Mouse (Mus musculus): ENCODE data around the gene Sec24b. TPM values are rescaled to one million over a fixed set of nuclear protein-coding genes. Genes with fewer than 3 reads are reported as not detected.

Gene Sec24b
- polyA plus RNA-seq, 1 experiment = 38.7 TPM

DNA sequence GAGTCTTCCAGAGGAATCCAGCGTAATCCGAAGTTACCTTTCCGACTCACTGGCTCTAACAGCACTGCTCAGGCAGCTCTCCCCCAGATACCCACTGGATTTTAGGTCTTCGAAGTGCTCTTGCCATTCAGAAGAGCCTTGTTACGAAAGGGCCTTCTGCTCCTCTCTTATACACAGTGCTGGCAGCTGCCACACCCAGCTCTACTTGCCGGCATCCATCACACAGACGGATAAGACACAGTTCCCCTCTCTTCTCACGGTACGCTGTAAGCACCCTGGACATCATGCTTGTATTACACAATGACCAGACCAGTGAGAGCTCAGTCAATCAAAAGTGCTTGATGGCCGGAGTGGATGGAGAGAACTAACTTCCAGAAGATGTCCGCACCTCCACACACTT, 79.6 kb downstream of the Sec24b start:
- Histone ChIP-seq H3K4me1 (ENCODE audit: control insufficient read depth, insufficient read depth, low read length) (no peaks in the 10 kb centered on the region), H3K27ac (ENCODE audit: insufficient read depth, low read depth, low read length) (no peak overlapping the region), H3K27me3 (replicated peaks; ENCODE audit: control insufficient read depth, insufficient read depth, low read length) (no peaks in the 10 kb centered on the region), H3K36me3 (ENCODE audit: control insufficient read depth, insufficient read depth, low read length) (peaks cover 2% of the 10 kb centered on the region), H3K4me3 (ENCODE audit: insufficient read depth, low read depth, low read length) (no peak overlapping the region)
- no peak for TF ChIP-seq CTCF (conservative IDR thresholded peaks at IDR 0.05; ENCODE audit: insufficient read depth, insufficient read length, low read depth, low read length)
- no peak for TF ChIP-seq POLR2A (IDR thresholded peaks at IDR 0.05; ENCODE audit: low read depth, low read length)
- no peak for DNase-seq
- 92% methylated on average over 11 of the region's 11 CpGs for WGBS

- no peaks in the 10 kb centered on the region for H3K27me3 ChIP-seq (replicated peaks; ENCODE audit: control insufficient read depth, insufficient read depth, low read length)
- no peak for DNase-seq
- TF ChIP-seq POLR2A (IDR thresholded peaks at IDR 0.05; ENCODE audit: low read depth, low read length) (no peak), CTCF (conservative IDR thresholded peaks at IDR 0.05; ENCODE audit: insufficient read depth, insufficient read length, low read depth, low read length) (no peak)
- no peaks in the 10 kb centered on the region for H3K4me1 ChIP-seq (ENCODE audit: control insufficient read depth, insufficient read depth, low read length)
- no peak overlapping the region for H3K27ac ChIP-seq (ENCODE audit: insufficient read depth, low read depth, low read length)
- WGBS = 31% methylated on average over 6 of the region's 6 CpGs
- peaks cover 2% of the 10 kb centered on the region for H3K36me3 ChIP-seq (ENCODE audit: control insufficient read depth, insufficient read depth, low read length)
- no peak overlapping the region for H3K4me3 ChIP-seq (ENCODE audit: insufficient read depth, low read depth, low read length)
Measured at GRCm38 (mm10) chr3:129979510-129979909, 81.8 kb downstream of the Sec24b start.

DNA sequence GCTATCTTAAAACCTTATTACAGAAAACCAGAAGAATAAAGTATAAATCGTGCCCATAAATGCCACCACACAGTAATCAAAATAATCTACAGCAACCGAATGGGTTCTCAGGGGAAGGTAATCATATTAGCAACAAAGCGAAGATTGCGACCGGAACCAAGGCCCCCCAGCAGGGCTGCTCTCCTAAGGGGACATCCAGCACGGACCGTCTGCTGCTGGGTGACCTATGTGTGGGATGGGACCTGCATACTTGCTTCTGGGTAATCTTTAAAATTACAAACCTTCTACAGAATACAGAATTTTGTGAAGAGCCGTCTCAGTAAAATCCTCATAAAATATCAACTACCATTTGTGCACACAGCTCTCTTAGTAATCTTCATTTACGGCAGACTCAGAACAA, 82.6 kb downstream of the Sec24b start:
- Histone ChIP-seq H3K27ac (ENCODE audit: insufficient read depth, low read depth, low read length) (no peak overlapping the region), H3K4me1 (ENCODE audit: control insufficient read depth, insufficient read depth, low read length) (no peaks in the 10 kb centered on the region), H3K36me3 (ENCODE audit: control insufficient read depth, insufficient read depth, low read length) (peaks cover 2% of the 10 kb centered on the region), H3K27me3 (replicated peaks; ENCODE audit: control insufficient read depth, insufficient read depth, low read length) (no peaks in the 10 kb centered on the region), H3K4me3 (ENCODE audit: insufficient read depth, low read depth, low read length) (no peak overlapping the region)
- TF ChIP-seq CTCF (conservative IDR thresholded peaks at IDR 0.05; ENCODE audit: insufficient read depth, insufficient read length, low read depth, low read length) = no peak
- TF ChIP-seq POLR2A (IDR thresholded peaks at IDR 0.05; ENCODE audit: low read depth, low read length) = no peak
- no peak for DNase-seq
- WGBS = 85% methylated on average over 9 of the region's 9 CpGs

GRCm38 (mm10) chr3:129976317-129976716, 85.0 kb downstream of the Sec24b start:
- DNase-seq = no peak
- H3K36me3 ChIP-seq (ENCODE audit: control insufficient read depth, insufficient read depth, low read length) = no peaks in the 10 kb centered on the region
- no peaks in the 10 kb centered on the region for H3K4me1 ChIP-seq (ENCODE audit: control insufficient read depth, insufficient read depth, low read length)
- 89% methylated on average over 5 of the region's 5 CpGs for WGBS
- no peaks in the 10 kb centered on the region for H3K27me3 ChIP-seq (replicated peaks; ENCODE audit: control insufficient read depth, insufficient read depth, low read length)
- no peak overlapping the region for H3K4me3 ChIP-seq (ENCODE audit: insufficient read depth, low read depth, low read length)
- TF ChIP-seq POLR2A (IDR thresholded peaks at IDR 0.05; ENCODE audit: low read depth, low read length) = no peak
- H3K27ac ChIP-seq (ENCODE audit: insufficient read depth, low read depth, low read length) = no peak overlapping the region

GRCm38 (mm10) chr3:129970529-129971515, 90.5 kb downstream of the Sec24b start:
- peaks cover 10% of the 10 kb centered on the region; the same call in 1 of the 2 replicates for H3K4me1 ChIP-seq (ENCODE audit: control insufficient read depth, insufficient read depth, low read length)
- DNase-seq = peak; percentile 20
- WGBS = 18% methylated on average over 19 of the region's 19 CpGs
- no peaks in the 10 kb centered on the region; the same call in 1 of the 2 replicates for H3K27me3 ChIP-seq (replicated peaks; ENCODE audit: control insufficient read depth, insufficient read depth, low read length)
- H3K27ac ChIP-seq (ENCODE audit: insufficient read depth, low read depth, low read length) = no peak overlapping the region
- no peaks in the 10 kb centered on the region for H3K36me3 ChIP-seq (ENCODE audit: control insufficient read depth, insufficient read depth, low read length)
- H3K4me3 ChIP-seq (ENCODE audit: insufficient read depth, low read depth, low read length) = peak overlapping the region; percentile 53
- no peak for TF ChIP-seq CTCF (conservative IDR thresholded peaks at IDR 0.05; ENCODE audit: insufficient read depth, insufficient read length, low read depth, low read length)
- TF ChIP-seq POLR2A (IDR thresholded peaks at IDR 0.05; ENCODE audit: low read depth, low read length) = no peak

- Histone ChIP-seq H3K27me3 (replicated peaks; ENCODE audit: control insufficient read depth, insufficient read depth, low read length) (no peaks in the 10 kb centered on the region; the same call in 1 of the 2 replicates), H3K4me1 (ENCODE audit: control insufficient read depth, insufficient read depth, low read length) (peaks cover 10% of the 10 kb centered on the region; the same call in 1 of the 2 replicates), H3K27ac (ENCODE audit: insufficient read depth, low read depth, low read length) (no peak within 1 kb of the TSS), H3K4me3 (ENCODE audit: insufficient read depth, low read depth, low read length) (peak within 1 kb of the TSS; percentile 53), H3K36me3 (ENCODE audit: control insufficient read depth, insufficient read depth, low read length) (no peaks in the 10 kb centered on the region)
- no peak for TF ChIP-seq CTCF (conservative IDR thresholded peaks at IDR 0.05; ENCODE audit: insufficient read depth, insufficient read length, low read depth, low read length)
- no peak for TF ChIP-seq POLR2A (IDR thresholded peaks at IDR 0.05; ENCODE audit: low read depth, low read length)
- WGBS = under 1% methylated on average over 63 of the region's 63 CpGs
- peak; percentile 39 for DNase-seq
Measured at GRCm38 (mm10) chr3:129969432-129970395, 91.6 kb downstream of the Sec24b start, which contains the start of gene Mcub. Gene Mcub (minus strand): TSS chr3:129970206.

All from kidney, adult 2 months (tissue).